Comparison of ENCODE assay signal across 8 mouse cellular contexts in the genomic region with DNA sequence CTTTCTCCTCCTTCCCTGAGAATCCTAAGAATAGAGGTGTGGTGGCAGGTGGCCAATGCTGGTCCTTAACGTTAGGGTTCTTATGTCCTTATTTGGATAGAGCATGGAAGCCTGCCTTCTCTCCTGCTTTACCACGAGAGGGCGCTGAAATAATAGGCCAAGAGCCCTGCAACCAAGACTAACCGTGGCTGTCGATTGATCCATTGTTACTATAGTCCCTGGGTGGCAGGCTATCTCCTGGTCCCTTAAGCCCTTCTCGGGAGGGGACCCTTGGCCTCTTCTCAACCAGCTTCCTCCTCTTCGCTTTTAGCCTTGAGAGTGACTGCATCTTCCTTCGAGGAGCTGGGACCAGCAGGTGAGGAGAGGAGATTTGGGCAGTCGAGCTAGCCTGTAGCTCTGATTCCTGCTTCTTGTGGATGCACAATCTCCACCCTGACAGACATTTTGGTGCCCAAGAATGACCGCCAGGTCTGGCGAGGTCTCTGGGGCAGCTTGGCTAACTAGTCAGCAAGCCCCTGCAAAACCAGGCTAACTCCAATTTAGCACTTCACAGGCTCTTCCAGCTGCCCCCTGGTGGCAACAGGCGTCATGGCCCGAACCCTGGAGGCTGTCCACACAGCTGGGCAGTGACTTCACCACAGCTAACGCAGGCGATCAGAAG. TPM values are rescaled to one million over a fixed set of nuclear protein-coding genes. Genes with fewer than 3 reads are reported as not detected.
DNase-seq lines count a peak whose midpoint lies in the region; ATAC-seq lines count a peak whose summit lies in the region.

No protein-coding gene starts in this region.

- H3K4me1 ChIP-seq in embryonic facial prominence, embryonic 14.5 days (ENCODE audit: control insufficient read depth, insufficient read depth, low read length): no peaks in the 10 kb centered on the region
- no peaks in the 10 kb centered on the region for H3K4me1 ChIP-seq in limb, embryonic 12.5 days (replicated peaks)
- peaks cover 10% of the 10 kb centered on the region for H3K4me1 ChIP-seq in midbrain, embryonic 15.5 days

- peak; percentile 92 for ATAC-seq in embryonic facial prominence, embryonic 14.5 days (ENCODE audit: low read depth)
- peak; percentile 77; the same call in 1 of the 2 replicates for ATAC-seq in limb, embryonic 12.5 days (ENCODE audit: insufficient number of reproducible peaks, insufficient read depth, low FRiP score, low TSS enrichment, low read depth)
- peak; percentile 93 for ATAC-seq in midbrain, embryonic 15.5 days (replicated peaks)

- no peaks in the 10 kb centered on the region for H3K27me3 ChIP-seq in embryonic facial prominence, embryonic 14.5 days (replicated peaks; ENCODE audit: control insufficient read depth, insufficient read depth, low read length)
- H3K27me3 ChIP-seq in limb, embryonic 12.5 days: no peaks in the 10 kb centered on the region
- H3K27me3 ChIP-seq in midbrain, embryonic 15.5 days (replicated peaks): no peaks in the 10 kb centered on the region

- no peaks in the 10 kb centered on the region for H3K36me3 ChIP-seq in embryonic facial prominence, embryonic 14.5 days (ENCODE audit: control insufficient read depth, insufficient read depth, low read length)
- no peaks in the 10 kb centered on the region for H3K36me3 ChIP-seq in limb, embryonic 12.5 days
- no peaks in the 10 kb centered on the region for H3K36me3 ChIP-seq in midbrain, embryonic 15.5 days (replicated peaks)

- peak overlapping the region; percentile 26 for H3K4me3 ChIP-seq in embryonic facial prominence, embryonic 14.5 days (ENCODE audit: low read depth, low read length)
- peak overlapping the region; percentile 9 for H3K4me3 ChIP-seq in limb, embryonic 12.5 days (replicated peaks)
- H3K4me3 ChIP-seq in midbrain, embryonic 15.5 days: peak overlapping the region; percentile 27

- no peak overlapping the region for H3K27ac ChIP-seq in embryonic facial prominence, embryonic 14.5 days (replicated peaks; ENCODE audit: low read depth, low read length)
- no peak overlapping the region for H3K27ac ChIP-seq in limb, embryonic 12.5 days
- no peak overlapping the region for H3K27ac ChIP-seq in midbrain, embryonic 15.5 days

- peak overlapping the region; percentile 55 for H3K4me2 ChIP-seq in embryonic facial prominence, embryonic 14.5 days (ENCODE audit: low read depth, low read length)
- H3K4me2 ChIP-seq in limb, embryonic 12.5 days: peak overlapping the region; percentile 49
- H3K4me2 ChIP-seq in midbrain, embryonic 15.5 days: peak overlapping the region; percentile 57

- 4% methylated on average over 15 of the region's 15 CpGs for WGBS in embryonic facial prominence, embryonic 14.5 days
- 7% methylated on average over 15 of the region's 15 CpGs for WGBS in limb, embryonic 12.5 days
- 5% methylated on average over 15 of the region's 15 CpGs for WGBS in midbrain, embryonic 15.5 days

- H3K9me3 ChIP-seq in embryonic facial prominence, embryonic 14.5 days (ENCODE audit: control insufficient read depth, low read length): no peaks in the 10 kb centered on the region
- H3K9me3 ChIP-seq in limb, embryonic 12.5 days: no peaks in the 10 kb centered on the region
- no peaks in the 10 kb centered on the region for H3K9me3 ChIP-seq in midbrain, embryonic 15.5 days

- 0 out of 2 replicates have a peak overlapping the region, but pooled peaks have one; percentile 28 for H3K9ac ChIP-seq in embryonic facial prominence, embryonic 14.5 days (ENCODE audit: low read depth, low read length)
- 0 out of 2 replicates have a peak overlapping the region, but pooled peaks have one; percentile 8 for H3K9ac ChIP-seq in limb, embryonic 12.5 days (replicated peaks)
- peak overlapping the region; percentile 45 for H3K9ac ChIP-seq in midbrain, embryonic 15.5 days

- DNase-seq in A20 (ENCODE audit: low read depth, low spot score): peak; percentile 82
- DNase-seq in adrenal gland, postnatal 4 days (ENCODE audit: low spot score in 2 of 2): peak; percentile 41 to 51
- peak; percentile 85 for DNase-seq in embryonic facial prominence, embryonic 14.5 days (ENCODE audit: low spot score)
- DNase-seq in heart, adult 8-10 months (ENCODE audit: low spot score): peak; percentile 66
- peak; percentile 66 to 81 for DNase-seq in kidney, adult 8-10 months
- DNase-seq in spleen, adult 18-20 months: peak; percentile 55 to 73

RNA-seq across cellular contexts. Expression of a gene that starts 40.6 kb away (rescaled TPM):
- total RNA-seq in adrenal gland, postnatal 4 days (2021): 10 to 100 TPM; 18.1 to 20.4 TPM
- polyA plus RNA-seq in embryonic facial prominence, embryonic 14.5 days (2014; fragmentation: Nextera tagmentation; extraction: Ambion mirVana): 12.4 and 13.8 TPM in 2 replicates
- 1 to 10 TPM; 3.7 to 5.0 (median 4.5) TPM for total RNA-seq in heart, adult 8-10 months (2022)
- 6.9 and 7.0 TPM in 2 replicates for polyA plus RNA-seq in limb, embryonic 12.5 days (2016; fragmentation: Nextera tagmentation; extraction: Ambion mirVana)
- polyA plus RNA-seq in midbrain, embryonic 15.5 days (2015; fragmentation: Nextera tagmentation; extraction: Ambion mirVana): 15.2 and 18.8 TPM in 2 replicates

RNA-seq across cellular contexts. Expression of a gene that starts 58.0 kb away (rescaled TPM):
- 1 to 10 TPM; 3.1 to 4.6 TPM for total RNA-seq in adrenal gland, postnatal 4 days (2021)
- 0.39 and 0.42 TPM in 2 replicates for polyA plus RNA-seq in embryonic facial prominence, embryonic 14.5 days (2014; fragmentation: Nextera tagmentation; extraction: Ambion mirVana)
- 1 to 10 TPM; 1.7 to 3.1 (median 2.0) TPM for total RNA-seq in heart, adult 8-10 months (2022)
- 0.09 TPM in 1 of 2 replicates, not detected in the other for polyA plus RNA-seq in limb, embryonic 12.5 days (2016; fragmentation: Nextera tagmentation; extraction: Ambion mirVana)
- 0.45 and 0.52 TPM in 2 replicates for polyA plus RNA-seq in midbrain, embryonic 15.5 days (2015; fragmentation: Nextera tagmentation; extraction: Ambion mirVana)
